Mouse (Mus musculus) embryonic facial prominence, embryonic 11.5 days (tissue): Measurements from ENCODE around the gene Tspan31. TPM values are rescaled to one million over a fixed set of nuclear protein-coding genes. Genes with fewer than 3 reads are reported as not detected.
A peak's percentile ranks its signal among the peaks of the same experiment; 100 is the strongest.

Experiments
- ATAC-seq: fragments of 200-750 bp; cut with Nextera tagmentation; replicated peaks from 2 replicates; pipeline ENCODE4 v1.8.0; 2017; ENCODE audit warnings: low read depth; ENCODE audit not compliant: insufficient number of reproducible peaks, low FRiP score, low TSS enrichment
- DNase-seq: peaks from one replicate; pipeline ENCODE4 v3.0.0-alpha.2; 2015; ENCODE audit warnings: low spot score
- H3K27ac ChIP-seq: fragments of 300-500 bp; sonication (generic); replicated peaks from 2 replicates; pipeline ENCODE4 v1.5.1; 2014; ENCODE audit warnings: mild to moderate bottlenecking, low read depth, low read length, control low read depth
- H3K27me3 ChIP-seq: fragments of 300-500 bp; sonication (generic); 2 replicates; pipeline ENCODE4 v1.6.1; 2014; ENCODE audit warnings: mild to moderate bottlenecking, low read length, moderate library complexity, mixed read lengths; ENCODE audit not compliant: control insufficient read depth, insufficient read depth
- H3K36me3 ChIP-seq: fragments of 300-500 bp; sonication (generic); replicated peaks from 2 replicates; pipeline ENCODE4 v1.6.1; 2014; ENCODE audit warnings: low read depth, mild to moderate bottlenecking, low read length, moderate library complexity, mixed read lengths; ENCODE audit not compliant: control insufficient read depth, insufficient read depth
- H3K4me1 ChIP-seq: fragments of 300-500 bp; sonication (generic); 2 replicates; pipeline ENCODE4 v1.6.1; 2014; ENCODE audit warnings: low read length, mixed read lengths; ENCODE audit not compliant: control insufficient read depth, insufficient read depth
- H3K4me2 ChIP-seq: fragments of 300-500 bp; sonication (generic); 2 replicates; pipeline ENCODE4 v1.6.1; 2014; ENCODE audit warnings: low read depth, mild to moderate bottlenecking, control low read depth, low read length, moderate library complexity
- H3K4me3 ChIP-seq: fragments of 300-500 bp; sonication (generic); 2 replicates; pipeline ENCODE4 v1.5.1; 2014; ENCODE audit warnings: low read depth, low read length, control low read depth
- H3K9ac ChIP-seq: fragments of 300-500 bp; sonication (generic); replicated peaks from 2 replicates; pipeline ENCODE4 v1.6.1; 2014; ENCODE audit warnings: mild to moderate bottlenecking, control low read depth, low read length
- H3K9me3 ChIP-seq: fragments of 300-500 bp; sonication (generic); replicated peaks from 2 replicates; pipeline ENCODE4 v1.6.1; 2016; ENCODE audit warnings: mild to moderate bottlenecking, low read length, inconsistent platforms, mixed read lengths; ENCODE audit not compliant: control insufficient read depth
- WGBS: fragments of 180-500 bp; shearing (Covaris S2); extraction: QIAGEN DNeasy Blood & Tissue Kit; methylation state at CpG from one replicate; pipeline ENCODE4 v1.1.7; 2014; 5-methylcytosine and 5-hydroxymethylcytosine counted together
- polyA plus RNA-seq: library from polyadenylated mRNA; unstranded; fragments of >200 nt; fragmentation: Nextera tagmentation; extraction: Ambion mirVana; gene quantifications from 2 replicates; pipeline ENCODE4 v1.2.1, GENCODE M21; 2014

Gene Tspan31
- 83.4 and 98.5 TPM in 2 replicates for polyA plus RNA-seq

- Histone ChIP-seq H3K27ac (peak within 1 kb of the TSS; percentile 75), H3K4me3 (peak within 1 kb of the TSS; percentile 58), H3K36me3 (peaks cover 17% of the 10 kb centered on the region), H3K27me3 (no peaks in the 10 kb centered on the region; the same call in 1 of the 2 replicates), H3K4me1 (no peaks in the 10 kb centered on the region; the same call in 1 of the 2 replicates), H3K9me3 (no peaks in the 10 kb centered on the region), H3K4me2 (peak within 1 kb of the TSS; percentile 90), H3K9ac (peak within 1 kb of the TSS; percentile 67)
- 3% methylated on average over 36 of the region's 36 CpGs for WGBS
- ATAC-seq = peak; percentile 85
- DNase-seq = peak; percentile 97
Observed at GRCm38 (mm10) chr10:127070190-127071121, at the start of gene Tspan31. Gene Tspan31, minus strand, starts transcription at chr10:127070264.

DNA sequence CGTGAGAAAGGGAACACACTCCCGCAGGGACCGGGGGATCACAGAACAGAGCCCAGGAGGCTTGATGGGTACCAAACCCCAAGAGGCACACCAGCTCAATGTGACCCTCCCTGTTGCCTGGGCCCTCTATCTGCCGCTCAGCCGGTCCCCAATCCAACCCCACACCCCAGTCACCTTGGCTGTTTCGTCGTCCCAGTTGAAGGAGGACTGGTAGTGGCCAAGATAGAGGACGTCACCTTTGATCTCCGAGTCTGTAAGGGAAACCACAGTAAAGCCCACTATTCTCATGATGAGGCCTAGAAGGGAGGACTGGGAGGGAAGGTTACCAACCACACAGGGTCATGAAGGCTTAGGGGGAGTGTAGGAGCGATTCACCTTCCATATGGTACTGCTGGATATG is 49.2 kb upstream of the Tspan31 start:
- H3K27me3 ChIP-seq = no peaks in the 10 kb centered on the region
- ATAC-seq (no peak), DNase-seq (no peak)
- H3K4me3 ChIP-seq = no peak overlapping the region
- no peaks in the 10 kb centered on the region for H3K9me3 ChIP-seq
- no peaks in the 10 kb centered on the region for H3K4me1 ChIP-seq
- H3K27ac ChIP-seq = no peak overlapping the region
- peaks cover 8% of the 10 kb centered on the region for H3K36me3 ChIP-seq
- no peak overlapping the region for H3K9ac ChIP-seq
- WGBS = 94% methylated on average over 10 of the region's 10 CpGs
- H3K4me2 ChIP-seq = no peak overlapping the region

DNA sequence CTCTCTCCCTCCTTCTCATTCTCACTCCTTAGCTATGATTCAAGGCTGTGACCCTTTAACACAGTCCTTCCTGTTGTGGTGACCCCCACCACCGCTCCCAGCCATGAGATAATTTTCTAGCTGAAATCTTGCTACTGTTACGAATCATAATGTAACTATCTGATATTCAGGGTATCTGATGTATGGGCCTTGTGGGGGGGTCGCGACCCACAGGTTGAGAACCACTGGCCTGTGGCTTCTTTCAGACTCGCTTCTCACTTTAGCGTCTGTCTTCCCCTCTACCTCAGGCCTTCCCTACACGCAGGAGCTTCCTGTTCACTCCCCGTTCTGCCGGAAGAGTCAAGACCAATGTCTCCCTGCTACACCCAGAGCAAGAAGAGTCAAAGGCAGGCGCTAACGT is 48.4 kb upstream of the Tspan31 start:
- H3K9ac ChIP-seq = no peak overlapping the region
- H3K36me3 ChIP-seq = peaks cover 8% of the 10 kb centered on the region
- no peak overlapping the region for H3K4me2 ChIP-seq
- H3K9me3 ChIP-seq = no peaks in the 10 kb centered on the region
- WGBS = 90% methylated on average over 11 of the region's 11 CpGs
- DNase-seq (no peak), ATAC-seq (no peak)
- no peak overlapping the region for H3K4me3 ChIP-seq
- no peaks in the 10 kb centered on the region for H3K4me1 ChIP-seq
- no peak overlapping the region for H3K27ac ChIP-seq
- no peaks in the 10 kb centered on the region for H3K27me3 ChIP-seq

DNA sequence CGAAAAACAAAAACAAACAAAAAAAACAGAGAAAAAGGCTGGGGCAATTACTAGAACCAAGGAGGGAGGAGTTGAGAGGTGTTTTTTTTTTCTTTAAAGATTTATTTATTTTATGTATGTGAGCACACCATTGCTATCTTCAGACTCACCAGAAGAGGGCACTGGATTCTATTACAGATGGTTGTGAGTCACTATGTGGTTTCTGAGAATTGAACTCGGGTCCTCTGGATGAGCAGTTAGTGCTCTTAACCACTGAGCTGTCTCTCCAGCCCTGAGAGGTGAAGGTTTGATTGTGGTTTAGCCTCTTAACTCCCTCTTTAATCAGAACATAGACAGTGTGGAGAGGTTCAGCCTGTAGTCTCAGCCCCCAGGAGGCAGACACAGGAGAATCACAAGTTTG is 45.0 kb upstream of the Tspan31 start:
- Histone ChIP-seq H3K27me3 (no peaks in the 10 kb centered on the region), H3K4me2 (no peak overlapping the region), H3K4me1 (no peaks in the 10 kb centered on the region), H3K27ac (no peak overlapping the region), H3K4me3 (no peak overlapping the region), H3K9ac (no peak overlapping the region), H3K9me3 (no peaks in the 10 kb centered on the region), H3K36me3 (peaks cover 8% of the 10 kb centered on the region)
- no peak for DNase-seq
- WGBS = 83% methylated on average over 2 of the region's 2 CpGs
- no peak for ATAC-seq

- no peaks in the 10 kb centered on the region for H3K27me3 ChIP-seq
- no peaks in the 10 kb centered on the region for H3K4me1 ChIP-seq
- H3K4me3 ChIP-seq = no peak overlapping the region
- ATAC-seq = no peak
- no peak overlapping the region for H3K9ac ChIP-seq
- 92% methylated on average over 11 of the region's 11 CpGs for WGBS
- no peaks in the 10 kb centered on the region for H3K9me3 ChIP-seq
- no peak overlapping the region for H3K4me2 ChIP-seq
- H3K36me3 ChIP-seq = peaks cover 8% of the 10 kb centered on the region
- H3K27ac ChIP-seq = no peak overlapping the region
- DNase-seq = no peak
Observed at GRCm38 (mm10) chr10:127114408-127114807, 44.3 kb upstream of the Tspan31 start.

DNA sequence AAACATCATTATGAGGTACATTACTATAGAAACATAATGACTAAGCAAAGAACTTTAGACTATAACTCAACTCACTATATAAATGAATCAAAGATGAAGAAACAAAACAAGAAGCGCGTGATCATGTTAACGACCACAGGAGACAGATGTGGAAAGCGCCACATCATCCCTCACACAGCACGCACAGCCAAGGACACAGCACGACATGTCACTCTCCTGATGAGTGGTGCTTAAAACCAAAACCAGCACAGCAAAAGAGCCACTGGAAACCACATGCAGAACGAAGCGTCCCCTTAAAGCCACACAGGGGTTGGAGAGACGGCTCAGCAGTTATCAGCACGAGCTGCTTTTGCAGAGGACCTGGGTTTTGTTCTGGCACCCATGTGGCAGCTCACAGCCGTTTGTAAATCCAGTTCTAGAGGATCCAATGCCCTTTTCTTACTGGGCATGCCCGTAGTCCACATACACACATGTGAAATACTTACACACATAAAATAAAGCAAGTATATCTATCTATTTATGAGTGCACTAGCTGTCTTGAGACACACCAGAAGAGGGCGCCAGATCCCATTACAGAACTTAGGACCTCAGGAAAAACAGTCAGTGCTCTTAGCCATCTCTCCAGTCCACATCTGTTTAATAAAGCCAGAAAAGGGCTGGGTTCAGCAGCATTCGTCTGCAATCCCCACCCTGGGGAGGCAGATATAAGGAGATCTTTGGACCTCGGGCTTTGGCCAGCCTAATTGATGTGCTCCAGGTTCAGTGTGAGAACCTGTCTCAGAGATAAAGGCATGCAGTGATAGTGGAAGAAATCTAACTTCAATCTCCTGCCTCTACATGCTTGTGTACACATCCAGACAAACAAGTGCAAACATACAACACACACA is 41.2 kb upstream of the Tspan31 start:
- Histone ChIP-seq H3K27ac (no peak overlapping the region), H3K36me3 (peaks cover 3% of the 10 kb centered on the region; the same call in 1 of the 2 replicates), H3K4me2 (no peak overlapping the region), H3K9me3 (no peaks in the 10 kb centered on the region), H3K4me3 (no peak overlapping the region), H3K4me1 (no peaks in the 10 kb centered on the region), H3K27me3 (no peaks in the 10 kb centered on the region), H3K9ac (no peak overlapping the region)
- ATAC-seq = no peak
- no peak for DNase-seq
- WGBS = 92% methylated on average over 15 of the region's 15 CpGs

GRCm38 (mm10) chr10:127108262-127108583 is 38.2 kb upstream of the Tspan31 start:
- H3K36me3 ChIP-seq = no peaks in the 10 kb centered on the region
- 82% methylated on average over 3 of the region's 3 CpGs for WGBS

More at GRCm38 (mm10) chr10:127108262-127108583, 38.2 kb upstream of the Tspan31 start:
- no peaks in the 10 kb centered on the region for H3K9me3 ChIP-seq
- H3K4me3 ChIP-seq = no peak overlapping the region
- no peak overlapping the region for H3K9ac ChIP-seq
- DNase-seq = no peak
- no peak for ATAC-seq
- no peak overlapping the region for H3K27ac ChIP-seq
- H3K27me3 ChIP-seq = no peaks in the 10 kb centered on the region
- no peaks in the 10 kb centered on the region for H3K4me1 ChIP-seq
- H3K4me2 ChIP-seq = no peak overlapping the region
